Comparison of ENCODE assay signal across 1 mouse cellular context in the genomic region with DNA sequence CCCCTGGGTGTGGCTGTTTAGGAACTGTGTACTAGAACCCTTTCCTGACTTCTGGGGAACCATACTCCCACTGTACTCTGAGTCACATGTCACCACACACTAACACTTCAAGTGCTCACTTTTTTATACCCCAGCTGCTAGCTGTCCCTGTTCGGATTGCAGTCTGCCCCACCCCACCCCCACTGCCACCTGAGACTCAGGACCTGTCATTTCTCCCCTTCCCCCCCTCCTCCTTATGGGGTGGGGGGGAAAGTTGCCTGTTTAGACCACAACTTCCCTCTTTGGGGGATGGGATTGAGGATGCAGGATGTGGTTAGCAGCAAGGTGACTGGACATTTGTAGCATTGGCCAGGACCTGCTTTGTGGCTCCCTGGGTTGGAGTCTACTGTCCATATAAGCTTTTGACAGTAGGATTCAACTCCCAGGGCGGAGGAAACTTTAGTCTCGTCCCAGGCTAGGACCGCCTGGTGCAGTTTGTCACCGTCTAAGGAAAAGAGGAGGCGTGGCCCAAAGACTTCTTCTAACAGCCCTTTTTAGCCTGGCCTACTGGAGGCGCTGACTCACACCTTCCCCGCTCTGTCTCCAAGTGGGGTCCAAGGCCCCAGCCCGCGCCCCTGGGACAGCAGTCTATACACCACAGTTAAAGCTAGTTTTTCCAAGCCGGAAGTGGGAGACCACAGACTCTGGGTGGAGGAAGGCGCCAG.
TF ChIP-seq lines count a peak whose summit lies in the region.

No protein-coding gene starts in this region.

TF ChIP-seq in CH12.LX, 34 proteins besides CTCF, POLR2A, EP300 and RAD21:
- TF ChIP-seq MAZ (IDR thresholded peaks at IDR 0.05; ENCODE audit: low read depth, low read length) (peak; percentile 91), PAX5 (IDR thresholded peaks at IDR 0.05; ENCODE audit: low read length) (no peak), RCOR1 (conservative IDR thresholded peaks at IDR 0.05; ENCODE audit: low read depth, low read length) (peak; percentile 16; the same call in 1 of the 2 replicates), ELF1 (IDR thresholded peaks at IDR 0.05; ENCODE audit: low read depth, low read length) (peak; percentile 27; the same call in 1 of the 2 replicates), TBP (conservative IDR thresholded peaks at IDR 0.05; ENCODE audit: low read depth, low read length) (peak; percentile 46; the same call in 1 of the 2 replicates), SIN3A (IDR thresholded peaks at IDR 0.05; ENCODE audit: low read length) (peak; percentile 71; the same call in 1 of the 2 replicates), ZC3H11A (IDR thresholded peaks at IDR 0.05; ENCODE audit: low read depth, low read length) (no peak), MAFK (IDR thresholded peaks at IDR 0.05; ENCODE audit: insufficient replicate concordance, low read length) (0 out of 2 replicates have a peak, but pooled peaks have one; percentile 18), IRF4 (IDR thresholded peaks at IDR 0.05; ENCODE audit: low read depth, low read length) (peak; percentile 90), CHD1 (IDR thresholded peaks at IDR 0.05; ENCODE audit: low read depth, low read length) (no peak), JUND (conservative IDR thresholded peaks at IDR 0.05; ENCODE audit: low read depth, low read length) (peak; percentile 54; the same call in 1 of the 2 replicates), ETS1 (conservative IDR thresholded peaks at IDR 0.05; ENCODE audit: low read depth, low read length) (peak; percentile 87), USF2 (conservative IDR thresholded peaks at IDR 0.05; ENCODE audit: low read depth, low read length) (peak; percentile 28; the same call in 1 of the 2 replicates), MXI1 (IDR thresholded peaks at IDR 0.05; ENCODE audit: low read depth, low read length) (no peak), USF1 (IDR thresholded peaks at IDR 0.05; ENCODE audit: low read depth, low read length) (peak; percentile 45; the same call in 1 of the 2 replicates), KAT2A (IDR thresholded peaks at IDR 0.05; ENCODE audit: insufficient replicate concordance, low read length) (no peak), MEF2A (IDR thresholded peaks at IDR 0.05; ENCODE audit: borderline replicate concordance, low read depth, low read length) (peak; percentile 28; the same call in 1 of the 2 replicates), CHD2 (IDR thresholded peaks at IDR 0.05; ENCODE audit: low read length) (peak; percentile 97), TCF12 (IDR thresholded peaks at IDR 0.05; ENCODE audit: low read depth, low read length) (peak; percentile 88), MYC (IDR thresholded peaks at IDR 0.05; ENCODE audit: low read depth, low read length) (0 out of 2 replicates have a peak, but pooled peaks have one; percentile 30), ZNF384 (IDR thresholded peaks at IDR 0.05; ENCODE audit: low read depth, low read length) (peak; percentile 66), MAX (IDR thresholded peaks at IDR 0.05; ENCODE audit: low read length) (peak; percentile 75), BHLHE40 (IDR thresholded peaks at IDR 0.05; ENCODE audit: low read depth, low read length) (peak; percentile 77)
